Mouse (Mus musculus) stomach, embryonic 15.5 days (tissue): ENCODE measurements at regions not wholly inside any gene's neighbourhood (a gene's known extent, or its start where the extent isn't known, plus 50 kb on each side); places are given as distances from the start of the nearest gene placed in this dataset.

Experiments
- ATAC-seq: fragments of 200-750 bp; cut with Nextera tagmentation; 2 replicates; pipeline ENCODE4 v1.8.0; 2017; ENCODE audit warnings: low read depth, moderate number of reproducible peaks, moderate TSS enrichment; ENCODE audit not compliant: insufficient read depth, low FRiP score
- H3K27ac ChIP-seq: fragments of 300-500 bp; sonication (generic); 2 replicates; pipeline ENCODE4 v1.5.1; 2015; ENCODE audit warnings: mild to moderate bottlenecking, inconsistent platforms
- H3K27me3 ChIP-seq: fragments of 300-500 bp; sonication (generic); replicated peaks from 2 replicates; pipeline ENCODE4 v1.6.1; 2015; ENCODE audit warnings: inconsistent platforms
- H3K36me3 ChIP-seq: fragments of 300-500 bp; sonication (generic); 2 replicates; pipeline ENCODE4 v1.6.1; 2015; ENCODE audit warnings: inconsistent platforms
- H3K4me1 ChIP-seq: fragments of 300-500 bp; sonication (generic); 2 replicates; pipeline ENCODE4 v1.6.1; 2015; ENCODE audit warnings: inconsistent platforms
- H3K4me2 ChIP-seq: fragments of 300-500 bp; sonication (generic); 2 replicates; pipeline ENCODE4 v1.6.1; 2015; ENCODE audit warnings: mild to moderate bottlenecking, inconsistent platforms
- H3K4me3 ChIP-seq: fragments of 300-500 bp; sonication (generic); replicated peaks from 2 replicates; pipeline ENCODE4 v1.5.1; 2015; ENCODE audit warnings: inconsistent platforms
- H3K9ac ChIP-seq: fragments of 300-500 bp; sonication (generic); 2 replicates; pipeline ENCODE4 v1.6.1; 2015; ENCODE audit warnings: inconsistent platforms
- H3K9me3 ChIP-seq: fragments of 300-500 bp; sonication (generic); 2 replicates; pipeline ENCODE4 v1.6.1; 2016; ENCODE audit warnings: inconsistent platforms
- WGBS: fragments of 180-500 bp; shearing (Covaris S2); methylation state at CpG from one replicate; pipeline ENCODE4 v1.1.7; 2015; 5-methylcytosine and 5-hydroxymethylcytosine counted together

DNA sequence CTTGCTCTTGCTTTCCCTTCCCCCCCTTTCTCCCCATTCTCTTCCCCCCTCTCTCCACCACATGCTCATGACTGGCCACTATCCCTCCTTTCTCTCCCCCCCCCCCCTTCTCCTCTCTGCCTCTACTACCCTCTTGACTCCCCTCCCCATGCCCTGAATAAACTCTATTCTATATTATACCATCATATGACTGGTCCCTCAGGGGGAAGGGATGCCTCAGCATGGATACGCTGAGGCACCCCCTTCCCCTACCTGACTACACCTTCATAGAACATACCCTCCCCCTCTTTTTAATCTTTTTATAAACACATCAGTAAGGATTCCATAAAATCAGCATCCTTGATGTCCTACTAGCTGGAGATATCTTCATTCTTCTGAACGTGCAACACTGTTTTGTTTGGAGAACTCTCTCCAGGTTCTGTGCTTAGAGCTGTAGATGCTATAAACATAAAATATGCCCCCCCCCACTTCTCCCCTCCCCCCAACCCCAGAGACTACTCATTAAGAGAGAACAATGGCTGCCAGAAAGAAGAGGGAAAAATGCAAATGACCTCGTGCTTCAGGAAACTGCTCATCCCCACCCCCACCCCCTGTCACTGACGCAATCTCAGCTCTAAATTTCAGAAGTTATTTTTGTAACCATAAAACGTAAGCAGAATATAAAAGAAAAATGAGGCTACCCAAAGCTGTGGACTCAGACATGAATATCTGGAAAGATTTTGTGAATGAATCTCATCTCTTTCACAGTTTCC is 102.3 kb downstream of the Pja2 start:
- Histone ChIP-seq H3K9ac (no peak overlapping the region), H3K4me3 (no peak overlapping the region), H3K4me1 (no peaks in the 10 kb centered on the region), H3K27me3 (no peaks in the 10 kb centered on the region), H3K4me2 (no peak overlapping the region), H3K27ac (no peak overlapping the region), H3K9me3 (no peaks in the 10 kb centered on the region), H3K36me3 (no peaks in the 10 kb centered on the region)
- WGBS, result 56% methylated on average over 5 of the region's 5 CpGs
- no peak for ATAC-seq

DNA sequence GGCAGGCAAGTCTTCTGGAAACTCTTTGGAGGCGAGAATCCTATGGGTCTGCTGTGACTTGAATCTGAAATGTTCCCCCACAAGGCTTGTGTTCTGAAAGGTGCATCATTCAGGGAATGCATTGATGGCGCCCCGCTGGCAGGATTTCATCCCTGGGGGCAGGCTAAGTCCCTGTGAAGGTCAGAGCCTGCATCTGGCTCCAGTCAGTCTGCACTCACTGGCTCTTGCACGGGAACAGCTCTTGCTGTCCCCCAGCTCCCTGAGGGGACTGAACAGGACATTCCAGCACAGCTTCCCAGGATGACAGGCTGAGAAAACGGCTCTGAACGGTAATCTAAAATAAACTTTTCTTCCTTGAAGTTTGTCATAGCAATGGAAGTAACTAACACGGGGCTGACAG is 117.1 kb downstream of the Pja2 start:
- WGBS, result 35% methylated on average over 7 of the region's 7 CpGs
- Histone ChIP-seq H3K9me3 (no peaks in the 10 kb centered on the region), H3K4me3 (no peak overlapping the region), H3K9ac (no peak overlapping the region), H3K27ac (no peak overlapping the region), H3K4me2 (no peak overlapping the region), H3K4me1 (no peaks in the 10 kb centered on the region), H3K36me3 (no peaks in the 10 kb centered on the region), H3K27me3 (no peaks in the 10 kb centered on the region)
- no peak for ATAC-seq

DNA sequence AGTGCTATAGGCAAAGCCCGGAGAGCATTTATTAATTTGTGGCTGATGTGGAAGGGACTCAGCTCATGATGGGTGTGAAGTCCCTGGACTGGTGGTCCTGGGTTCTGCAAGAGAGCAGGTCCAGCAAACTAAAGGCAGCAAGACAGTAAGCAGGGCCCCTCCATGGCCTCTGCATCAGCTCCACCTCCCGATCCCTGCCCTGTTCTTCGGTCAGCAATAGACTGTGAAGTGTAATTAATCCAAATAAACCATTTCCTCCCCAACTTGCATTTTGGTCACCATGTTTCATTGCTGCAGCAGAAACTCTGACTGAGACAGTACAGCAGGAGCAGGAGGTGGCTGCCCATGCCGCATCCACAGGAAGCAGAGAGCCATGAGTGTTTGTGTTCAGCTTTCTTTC is 118.5 kb downstream of the Pja2 start:
- Histone ChIP-seq H3K4me2 (no peak overlapping the region), H3K27ac (no peak overlapping the region), H3K9me3 (no peaks in the 10 kb centered on the region), H3K36me3 (no peaks in the 10 kb centered on the region), H3K4me3 (no peak overlapping the region), H3K27me3 (no peaks in the 10 kb centered on the region), H3K9ac (no peak overlapping the region), H3K4me1 (no peaks in the 10 kb centered on the region)
- no peak for ATAC-seq
- 77% methylated on average over 4 of the region's 4 CpGs for WGBS

DNA sequence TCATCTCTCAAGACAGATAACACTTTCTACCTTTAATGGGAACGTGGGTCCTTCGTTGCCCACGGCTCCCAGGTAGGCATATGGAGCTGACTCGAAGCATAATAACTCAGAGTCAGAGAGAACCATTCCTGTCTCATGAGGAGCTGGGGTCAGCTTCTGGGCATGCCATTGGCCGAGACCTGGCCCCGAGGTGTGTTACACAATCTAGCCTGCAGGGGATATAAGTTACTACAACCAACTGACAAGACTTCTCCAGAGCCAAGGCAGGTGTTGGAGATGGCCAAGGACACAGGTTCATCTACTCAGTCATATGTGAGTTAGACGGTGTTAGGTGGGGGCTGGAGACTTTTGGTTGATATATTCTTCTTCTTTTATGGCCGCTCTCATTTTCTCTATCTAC is 120.4 kb downstream of the Pja2 start:
- ATAC-seq, result no peak
- Histone ChIP-seq H3K9ac (no peak overlapping the region), H3K27me3 (no peaks in the 10 kb centered on the region), H3K36me3 (no peaks in the 10 kb centered on the region), H3K27ac (no peak overlapping the region), H3K9me3 (no peaks in the 10 kb centered on the region), H3K4me1 (no peaks in the 10 kb centered on the region), H3K4me2 (no peak overlapping the region), H3K4me3 (no peak overlapping the region)
- WGBS, result 93% methylated on average over 8 of the region's 8 CpGs

DNA sequence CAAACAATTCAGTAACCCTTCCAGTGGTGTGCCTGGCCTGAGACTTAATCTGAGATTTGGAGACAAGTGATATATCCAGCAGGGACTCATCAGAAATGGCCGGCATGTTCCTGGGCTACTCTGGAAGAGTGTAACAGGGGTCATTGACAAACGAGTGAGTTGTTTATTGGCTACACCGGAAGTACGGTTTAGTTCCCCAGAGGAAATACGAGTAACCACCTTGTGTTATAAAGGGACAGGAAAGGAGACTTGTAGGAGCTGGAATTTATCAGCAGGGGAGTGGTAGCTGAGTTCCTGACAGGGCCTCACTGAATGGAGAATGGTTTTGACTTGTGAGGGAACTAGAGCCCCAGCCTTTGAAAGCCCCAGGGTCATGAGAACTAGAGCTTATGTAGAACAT is 121.3 kb downstream of the Pja2 start:
- Histone ChIP-seq H3K4me3 (no peak overlapping the region), H3K27ac (no peak overlapping the region), H3K4me1 (no peaks in the 10 kb centered on the region), H3K27me3 (no peaks in the 10 kb centered on the region), H3K9ac (no peak overlapping the region), H3K9me3 (no peaks in the 10 kb centered on the region), H3K36me3 (no peaks in the 10 kb centered on the region), H3K4me2 (no peak overlapping the region)
- WGBS, result 40% methylated on average over 5 of the region's 5 CpGs
- ATAC-seq, result no peak

DNA sequence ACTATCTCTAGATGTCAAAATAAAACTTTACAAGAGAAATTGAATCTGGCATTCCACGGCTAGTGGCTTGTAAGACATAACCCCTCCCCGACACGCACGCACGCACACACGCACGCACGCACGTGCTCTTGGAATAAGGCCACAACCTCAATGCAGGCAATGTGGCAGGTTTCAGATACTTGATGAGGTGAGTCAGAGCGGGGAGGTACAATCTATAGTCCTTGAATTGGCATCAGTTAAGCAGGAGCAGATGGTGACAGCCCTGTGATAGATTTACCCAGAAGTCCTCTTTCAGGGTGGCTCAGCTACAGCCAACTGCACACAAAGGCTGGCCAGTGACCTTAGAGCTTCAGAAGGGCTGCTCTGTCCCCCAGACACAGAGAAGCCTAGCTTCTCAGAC is 122.1 kb downstream of the Pja2 start:
- Histone ChIP-seq H3K9ac (no peak overlapping the region), H3K27me3 (no peaks in the 10 kb centered on the region), H3K4me2 (no peak overlapping the region), H3K4me3 (no peak overlapping the region), H3K4me1 (no peaks in the 10 kb centered on the region), H3K36me3 (no peaks in the 10 kb centered on the region), H3K27ac (no peak overlapping the region), H3K9me3 (no peaks in the 10 kb centered on the region)
- no peak for ATAC-seq
- 85% methylated on average over 10 of the region's 10 CpGs for WGBS

DNA sequence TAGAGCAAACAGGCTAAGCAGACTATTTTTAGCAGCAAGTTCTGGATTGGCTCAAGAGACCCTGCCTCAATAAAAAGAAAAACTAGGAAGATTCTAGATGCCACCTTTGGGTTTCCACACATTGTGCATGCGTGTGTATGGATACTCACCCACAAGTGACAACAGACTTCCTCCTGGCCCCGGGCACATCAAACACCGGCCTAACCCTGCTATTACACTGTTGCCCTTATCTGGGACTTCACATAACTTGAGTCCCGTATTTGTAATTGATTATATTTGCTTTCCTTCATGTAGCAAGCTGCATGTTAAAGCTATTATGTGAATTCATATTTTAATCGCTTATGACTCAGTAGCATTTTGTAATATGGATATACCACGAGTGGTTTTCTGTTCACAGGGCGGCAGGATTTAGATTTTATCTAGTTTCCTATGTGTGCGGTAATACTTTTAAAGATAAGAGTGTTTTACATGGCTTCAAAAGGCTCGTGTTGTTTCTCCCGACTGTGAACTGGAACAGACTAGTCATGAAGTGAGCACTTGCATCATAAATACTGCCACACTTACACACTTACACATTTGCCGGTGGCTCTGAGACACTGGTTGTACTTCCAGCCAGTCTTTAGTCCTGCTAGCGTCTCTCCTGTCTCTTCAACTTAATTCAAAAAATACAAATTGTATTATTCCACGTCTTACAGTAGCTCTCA is 123.4 kb downstream of the Pja2 start:
- H3K4me1 ChIP-seq, result no peaks in the 10 kb centered on the region
- no peak overlapping the region for H3K9ac ChIP-seq
- 65% methylated on average over 13 of the region's 13 CpGs for WGBS
- H3K9me3 ChIP-seq, result no peaks in the 10 kb centered on the region
- no peak for ATAC-seq
- no peak overlapping the region for H3K27ac ChIP-seq
- H3K27me3 ChIP-seq, result no peaks in the 10 kb centered on the region
- H3K4me3 ChIP-seq, result no peak overlapping the region
- H3K4me2 ChIP-seq, result no peak overlapping the region
- H3K36me3 ChIP-seq, result no peaks in the 10 kb centered on the region

DNA sequence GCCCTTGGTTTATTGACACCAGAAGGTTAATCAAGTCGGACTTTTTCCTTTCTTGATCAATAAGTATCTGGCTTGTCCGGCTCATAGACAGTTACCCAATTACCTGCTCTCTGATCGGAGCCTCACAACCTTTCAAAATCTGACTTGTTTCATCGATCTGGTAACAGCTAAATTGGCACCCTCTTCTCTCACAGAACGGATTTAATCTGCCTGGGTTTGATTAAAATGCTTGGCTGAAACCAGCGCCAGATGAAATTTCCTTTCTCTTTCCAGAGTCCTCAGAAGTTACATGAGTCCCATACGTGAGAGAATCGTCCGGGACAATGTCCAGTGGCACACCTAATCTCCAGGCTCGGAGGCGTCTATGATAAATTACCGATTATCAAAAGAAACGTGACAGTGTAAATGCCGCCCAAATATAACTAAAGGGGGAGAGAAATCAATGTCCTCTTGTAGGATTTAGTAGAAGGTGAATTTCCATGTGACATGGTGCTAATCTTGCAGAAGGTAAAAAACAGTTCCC is 125.5 kb downstream of the Pja2 start:
- H3K4me1 ChIP-seq, result no peaks in the 10 kb centered on the region
- ATAC-seq, result no peak; the same call in 1 of the 2 replicates

DNA sequence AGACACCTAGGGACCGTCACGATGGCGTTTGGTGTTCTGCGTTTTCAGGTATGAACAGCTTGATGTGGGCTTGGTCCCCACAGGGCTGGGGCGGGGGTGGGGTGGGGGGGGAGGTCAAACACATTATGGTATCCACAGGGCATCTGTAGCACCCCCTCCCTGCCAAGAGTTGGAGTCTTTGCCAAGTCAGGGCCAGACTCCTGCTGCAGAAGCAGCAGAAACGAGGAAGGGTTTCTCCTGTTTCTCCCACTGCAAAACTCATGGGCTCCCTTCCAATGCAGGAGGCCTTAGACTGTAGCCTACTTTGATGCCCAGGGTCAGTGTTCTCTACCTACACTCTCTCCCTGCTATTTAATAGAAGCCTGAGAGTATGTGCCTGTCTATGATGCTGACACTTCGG is 128.1 kb downstream of the Pja2 start:
- H3K36me3 ChIP-seq, result no peaks in the 10 kb centered on the region
- H3K4me3 ChIP-seq, result no peak overlapping the region
- H3K4me2 ChIP-seq, result no peak overlapping the region
- no peaks in the 10 kb centered on the region for H3K4me1 ChIP-seq
- no peak overlapping the region for H3K9ac ChIP-seq
- no peaks in the 10 kb centered on the region for H3K9me3 ChIP-seq
- WGBS, result 63% methylated on average over 7 of the region's 7 CpGs
- no peak overlapping the region for H3K27ac ChIP-seq
- ATAC-seq, result peak; percentile 31; the same call in 1 of the 2 replicates
- H3K27me3 ChIP-seq, result no peaks in the 10 kb centered on the region

More for the DNA sequence above, 125.5 kb downstream of the Pja2 start:
- H3K9ac ChIP-seq, result no peak overlapping the region
- WGBS, result 62% methylated on average over 14 of the region's 14 CpGs
- no peaks in the 10 kb centered on the region for H3K9me3 ChIP-seq
- H3K27me3 ChIP-seq, result no peaks in the 10 kb centered on the region
- no peaks in the 10 kb centered on the region for H3K36me3 ChIP-seq
- no peak overlapping the region for H3K4me3 ChIP-seq
- H3K4me2 ChIP-seq, result no peak overlapping the region
- H3K27ac ChIP-seq, result no peak overlapping the region

DNA sequence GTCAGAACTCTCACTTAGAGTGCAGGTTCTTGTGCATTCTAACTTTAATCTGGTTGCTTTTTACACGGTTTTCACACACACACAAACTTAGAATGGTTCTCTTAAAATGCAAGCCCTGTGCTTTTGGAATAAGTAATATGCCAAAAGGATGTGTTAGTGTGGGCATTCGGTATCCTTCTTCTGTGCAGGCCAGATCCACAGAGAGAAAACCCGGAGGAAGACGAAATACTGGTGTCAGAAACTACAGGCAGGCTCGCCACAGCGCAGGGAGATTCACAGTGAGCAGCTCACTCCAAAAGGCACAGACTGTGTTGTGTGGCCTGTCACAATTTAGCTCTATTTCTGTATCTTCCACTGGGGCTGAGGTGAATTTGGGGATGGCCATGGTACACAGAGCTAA is 129.5 kb downstream of the Pja2 start:
- no peak overlapping the region for H3K27ac ChIP-seq
- WGBS, result 85% methylated on average over 6 of the region's 6 CpGs

DNA sequence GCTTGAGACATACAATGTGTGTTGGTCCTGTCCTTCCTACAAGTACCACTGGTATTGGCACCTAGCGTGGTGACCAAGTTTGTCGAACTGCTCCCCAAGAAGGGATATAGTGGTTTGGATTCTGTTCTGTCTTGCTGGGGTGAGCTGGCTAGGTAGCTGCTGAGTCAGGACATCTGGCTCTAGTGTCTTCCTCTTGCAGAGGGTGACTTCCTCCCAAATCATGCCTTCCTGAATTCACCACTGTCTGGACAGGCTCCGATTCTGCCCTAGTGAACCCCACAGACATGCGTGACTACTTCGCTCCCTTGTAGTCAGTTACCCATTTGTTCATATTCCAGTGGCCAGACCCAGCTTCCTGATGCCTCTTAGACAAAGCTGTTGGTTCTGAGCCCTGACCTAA is 130.1 kb downstream of the Pja2 start:
- H3K4me3 ChIP-seq, result no peak overlapping the region
- no peaks in the 10 kb centered on the region for H3K36me3 ChIP-seq
- no peaks in the 10 kb centered on the region for H3K27me3 ChIP-seq
- H3K9me3 ChIP-seq, result no peaks in the 10 kb centered on the region
- ATAC-seq, result no peak
- no peak overlapping the region for H3K4me2 ChIP-seq
- no peak overlapping the region for H3K27ac ChIP-seq
- H3K4me1 ChIP-seq, result no peaks in the 10 kb centered on the region
- H3K9ac ChIP-seq, result no peak overlapping the region
- WGBS, result 85% methylated on average over 5 of the region's 5 CpGs

More for the DNA sequence above, 129.5 kb downstream of the Pja2 start:
- no peak overlapping the region for H3K4me2 ChIP-seq
- H3K9me3 ChIP-seq, result no peaks in the 10 kb centered on the region
- H3K4me3 ChIP-seq, result no peak overlapping the region
- H3K9ac ChIP-seq, result no peak overlapping the region
- no peak for ATAC-seq
- no peaks in the 10 kb centered on the region for H3K4me1 ChIP-seq
- H3K36me3 ChIP-seq, result no peaks in the 10 kb centered on the region
- no peaks in the 10 kb centered on the region for H3K27me3 ChIP-seq

DNA sequence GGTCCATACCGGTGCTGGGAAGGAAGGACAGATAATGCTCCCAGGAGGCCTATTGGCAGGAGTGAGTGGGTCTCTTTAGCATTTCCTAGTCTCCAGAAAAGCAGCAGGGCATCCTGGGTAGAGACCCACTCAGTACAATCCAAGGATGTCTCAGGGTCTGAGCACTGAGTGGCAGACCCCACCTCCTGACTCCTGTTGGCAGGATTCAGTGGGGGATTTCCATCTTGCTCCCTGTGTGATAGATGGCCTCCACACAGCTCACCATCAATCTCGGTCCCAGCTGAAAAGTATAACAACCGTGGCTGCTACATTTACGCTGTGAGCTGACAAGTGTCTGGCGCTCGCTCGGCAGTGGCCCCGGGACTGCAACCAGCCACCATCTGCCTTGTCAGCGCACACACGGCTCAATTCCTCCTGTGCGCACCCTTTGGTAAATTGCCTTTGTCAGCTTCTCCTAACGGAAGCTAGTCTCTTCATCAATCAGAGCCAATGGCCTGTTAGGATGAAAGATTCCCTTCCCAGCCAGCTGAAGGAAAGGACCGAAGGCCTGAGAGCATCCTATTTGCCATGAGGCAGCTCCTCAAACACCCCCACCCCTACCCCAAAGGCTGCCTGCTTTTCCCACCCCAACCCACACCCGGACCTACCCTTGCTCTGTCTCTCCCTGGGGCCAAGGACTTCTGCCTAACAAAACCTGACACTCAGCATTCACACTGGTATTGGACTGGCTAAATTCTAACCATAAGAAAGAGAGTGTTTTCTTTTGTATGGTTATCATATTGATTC is 131.4 kb downstream of the Pja2 start:
- 51% methylated on average over 14 of the region's 14 CpGs for WGBS
- H3K36me3 ChIP-seq, result no peaks in the 10 kb centered on the region
- no peaks in the 10 kb centered on the region for H3K27me3 ChIP-seq
- no peaks in the 10 kb centered on the region for H3K9me3 ChIP-seq
- H3K4me1 ChIP-seq, result no peaks in the 10 kb centered on the region
- no peak for ATAC-seq
- no peak overlapping the region for H3K4me3 ChIP-seq
- no peak overlapping the region for H3K9ac ChIP-seq
- no peak overlapping the region for H3K27ac ChIP-seq
- no peak overlapping the region for H3K4me2 ChIP-seq
